Mouse (Mus musculus) frontal cortex, postnatal 25 days (tissue): ENCODE measurements at regions not wholly inside any gene's neighbourhood (a gene's known extent, or its start where the extent isn't known, plus 50 kb on each side); places are given as distances from the start of the nearest gene placed in this dataset.

Experiments
- DNase-seq, 2 experiments: peaks; one replicate each; pipeline ENCODE4 v3.0.0; 2022; ENCODE audit warnings: low spot score in 2 of 2

GRCm38 (mm10) chr14:114398861-114399557, 693.0 kb upstream of the Gpc5 start:
- no peak for DNase-seq

DNA sequence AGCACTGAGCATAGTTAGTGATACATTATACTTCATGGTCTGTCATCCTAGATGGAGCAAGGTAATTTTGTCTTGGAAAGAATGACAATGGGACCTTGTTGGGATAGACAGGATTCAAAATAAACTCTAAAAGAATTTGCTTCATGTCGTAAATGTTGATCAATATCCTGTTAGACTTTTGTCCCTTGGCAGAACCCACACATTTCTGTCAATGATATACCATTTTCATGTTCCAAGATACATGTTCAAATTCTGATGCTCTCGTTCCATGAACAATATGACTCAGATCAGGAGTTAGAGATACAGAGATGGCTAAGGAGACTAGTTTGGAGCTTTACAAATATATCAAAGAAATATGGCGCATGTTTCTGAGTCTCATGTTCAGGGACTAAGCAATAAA, 673.2 kb upstream of the Gpc5 start:
- DNase-seq = no peak

- DNase-seq = no peak
Observed at GRCm38 (mm10) chr14:114425475-114425874, 666.5 kb upstream of the Gpc5 start.
